Mouse (Mus musculus): ENCODE results near the gene Ptpru. TPM values are rescaled to one million over a fixed set of nuclear protein-coding genes. Genes with fewer than 3 reads are reported as not detected.

Ptpru gene
- total and polyA plus RNA-seq, 3 experiments = 0.38 TPM; not detected in 2

- dilution Hi-C loops (cut with MboI; ENCODE audit: extremely low pct_ligation_motif_present, extremely low pct_unique_long_range_greater_than_20kb, low sequenced_read_pairs) = no loop called here
These were observed 51.3 kb downstream of the Ptpru start for GRCm38 (mm10) chr4:131786800-131787199.

DNA sequence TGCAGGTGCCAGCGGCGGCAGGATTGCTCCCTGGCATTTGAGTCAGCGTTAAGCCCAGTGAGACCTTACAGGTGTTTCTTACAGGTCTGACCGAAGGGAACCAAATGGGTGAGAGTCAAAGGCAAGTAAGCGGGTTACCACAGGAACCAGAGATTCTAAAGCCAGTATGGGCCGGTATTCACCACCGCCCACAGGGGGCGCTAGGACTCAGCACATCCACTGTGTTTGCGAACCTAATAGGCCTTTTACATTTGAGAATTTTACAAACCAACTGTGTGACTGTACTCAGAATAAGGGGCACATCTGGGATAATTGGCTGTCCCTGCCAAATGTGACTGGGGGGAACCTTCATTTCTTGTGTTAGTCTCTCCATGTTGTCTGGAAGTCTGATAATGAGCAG, 54.1 kb downstream of the Ptpru start:
- dilution Hi-C loops (cut with MboI; ENCODE audit: extremely low pct_ligation_motif_present, extremely low pct_unique_long_range_greater_than_20kb, low sequenced_read_pairs) = no loop called here
- peaks cover 92% of the 10 kb centered on the region for H3K27me3 ChIP-seq (replicated peaks)
- no peak overlapping the region for H3K4me2 ChIP-seq (ENCODE audit: insufficient read depth, low read depth, poor library complexity, severe bottlenecking)
- no peaks in the 10 kb centered on the region for H3K36me3 ChIP-seq (replicated peaks in 1 of 2; ENCODE audit: control insufficient read depth in 1 of 2, insufficient read depth in 1 of 2, low read length in 1 of 2)
- H3K9me3 ChIP-seq (replicated peaks; ENCODE audit: low read length) = no peaks in the 10 kb centered on the region
- in situ Hi-C loops (cut with MboI; ENCODE audit: low pct_ligation_motif_present, low pct_unique_long_range_greater_than_20kb, low sequenced_read_pairs) = no loop called here
- no peak overlapping the region for H3K9ac ChIP-seq (ENCODE audit: insufficient read depth, low read depth)
- no peaks in the 10 kb centered on the region for H3K4me1 ChIP-seq (ENCODE audit: control insufficient read depth in 1 of 2, insufficient read depth in 2 of 2)
- H3K79me2 ChIP-seq (replicated peaks; ENCODE audit: control insufficient read depth, extremely low read depth, insufficient read depth, poor library complexity, severe bottlenecking) = no peaks in the 10 kb centered on the region
- peak; percentile 56 for DNase-seq (ENCODE audit: extremely low read depth)
- H3K4me3 ChIP-seq (replicated peaks in 1 of 3; ENCODE audit: low read depth in 2 of 3, low read length in 2 of 3, poor library complexity in 1 of 3) = no peak overlapping the region
- no peak overlapping the region for H3K27ac ChIP-seq (ENCODE audit: insufficient read depth, low read depth)
- TF ChIP-seq POLR2AphosphoS2 (IDR thresholded peaks at IDR 0.05; ENCODE audit: low read depth, low read length) (no peak), MYC (IDR thresholded peaks at IDR 0.05; ENCODE audit: low read depth, low read length) (no peak), MAFK (IDR thresholded peaks at IDR 0.05; ENCODE audit: insufficient replicate concordance, low read length) (no peak), CTCF (conservative IDR thresholded peaks at IDR 0.05 in 1 of 2, IDR thresholded peaks at IDR 0.05 in 1 of 2; ENCODE audit: low read depth in 2 of 2, low read length in 2 of 2) (peak; percentile 70 to 81; a peak in 3 of 4 replicates), SMC3 (IDR thresholded peaks at IDR 0.05; ENCODE audit: low read depth, low read length) (peak; percentile 63), E2F4 (IDR thresholded peaks at IDR 0.05; ENCODE audit: insufficient replicate concordance, low read depth, low read length) (no peak), MXI1 (IDR thresholded peaks at IDR 0.05; ENCODE audit: low read depth, low read length) (no peak), JUND (conservative IDR thresholded peaks at IDR 0.05; ENCODE audit: low read depth, low read length) (no peak), NELFE (IDR thresholded peaks at IDR 0.05; ENCODE audit: low read depth, low read length) (no peak), BHLHE40 (IDR thresholded peaks at IDR 0.05; ENCODE audit: low read depth, low read length) (no peak), HCFC1 (IDR thresholded peaks at IDR 0.05; ENCODE audit: low read depth, low read length) (no peak), JUN (IDR thresholded peaks at IDR 0.05; ENCODE audit: insufficient read depth, low read depth, low read length) (no peak), IRF4 (IDR thresholded peaks at IDR 0.05; ENCODE audit: low read depth, low read length) (no peak), RAD21 (IDR thresholded peaks at IDR 0.05; ENCODE audit: low read depth, low read length) (peak; percentile 72), ZMIZ1 (IDR thresholded peaks at IDR 0.05; ENCODE audit: low read depth, low read length) (no peak)

More at GRCm38 (mm10) chr4:131786800-131787199, 51.3 kb downstream of the Ptpru start:
- TF ChIP-seq MAX (IDR thresholded peaks at IDR 0.05; ENCODE audit: low read length) (no peak), JUN (IDR thresholded peaks at IDR 0.05; ENCODE audit: insufficient read depth, low read depth, low read length) (no peak), UBTF (IDR thresholded peaks at IDR 0.05; ENCODE audit: low read depth, low read length) (no peak), MYC (IDR thresholded peaks at IDR 0.05; ENCODE audit: low read depth, low read length) (no peak), RCOR1 (conservative IDR thresholded peaks at IDR 0.05; ENCODE audit: low read depth, low read length) (no peak), CTCF (conservative IDR thresholded peaks at IDR 0.05 in 1 of 2, IDR thresholded peaks at IDR 0.05 in 1 of 2; ENCODE audit: low read depth in 2 of 2, low read length in 2 of 2) (no peak), CHD1 (IDR thresholded peaks at IDR 0.05; ENCODE audit: low read depth, low read length) (no peak), MAFK (IDR thresholded peaks at IDR 0.05; ENCODE audit: insufficient replicate concordance, low read length) (no peak), PAX5 (IDR thresholded peaks at IDR 0.05; ENCODE audit: low read length) (no peak), ZMIZ1 (IDR thresholded peaks at IDR 0.05; ENCODE audit: low read depth, low read length) (no peak), TCF12 (IDR thresholded peaks at IDR 0.05; ENCODE audit: low read depth, low read length) (no peak), SMC3 (IDR thresholded peaks at IDR 0.05; ENCODE audit: low read depth, low read length) (no peak), ELF1 (IDR thresholded peaks at IDR 0.05; ENCODE audit: low read depth, low read length) (no peak), MAZ (IDR thresholded peaks at IDR 0.05; ENCODE audit: low read depth, low read length) (no peak), POLR2AphosphoS2 (IDR thresholded peaks at IDR 0.05; ENCODE audit: low read depth, low read length) (no peak)
- Histone ChIP-seq H3K27me3 (replicated peaks) (peaks cover 91% of the 10 kb centered on the region), H3K9me3 (replicated peaks; ENCODE audit: low read length) (no peaks in the 10 kb centered on the region), H3K9ac (ENCODE audit: insufficient read depth, low read depth) (no peak overlapping the region), H3K4me3 (replicated peaks in 1 of 3; ENCODE audit: low read depth in 2 of 3, low read length in 2 of 3, poor library complexity in 1 of 3) (no peak overlapping the region), H3K79me2 (replicated peaks; ENCODE audit: control insufficient read depth, extremely low read depth, insufficient read depth, poor library complexity, severe bottlenecking) (no peaks in the 10 kb centered on the region), H3K4me2 (ENCODE audit: insufficient read depth, low read depth, poor library complexity, severe bottlenecking) (no peak overlapping the region), H3K4me1 (ENCODE audit: control insufficient read depth in 1 of 2, insufficient read depth in 2 of 2) (no peaks in the 10 kb centered on the region), H3K27ac (ENCODE audit: insufficient read depth, low read depth) (no peak overlapping the region), H3K36me3 (replicated peaks in 1 of 2; ENCODE audit: control insufficient read depth in 1 of 2, insufficient read depth in 1 of 2, low read length in 1 of 2) (no peaks in the 10 kb centered on the region)
- in situ Hi-C loops (cut with MboI; ENCODE audit: low pct_ligation_motif_present, low pct_unique_long_range_greater_than_20kb, low sequenced_read_pairs) = no loop called here
- no peak for DNase-seq (ENCODE audit: extremely low read depth)
